Mouse (Mus musculus) heart, adult 2 months (tissue): ENCODE measurements around the gene Smtn. TPM values are rescaled to one million over a fixed set of nuclear protein-coding genes. Genes with fewer than 3 reads are reported as not detected.
A peak's percentile ranks its signal among the peaks of the same experiment; 100 is the strongest.

ENCODE experiments used
- DNase-seq, 2 experiments: peaks; one replicate each; pipeline ENCODE4 v3.0.0; 2021
- H3K27ac ChIP-seq: fragments of 200-600 bp; 2 replicates; pipeline ENCODE4 v1.8.1; 2022
- H3K27me3 ChIP-seq: fragments of 200-500 bp; 2 replicates; pipeline ENCODE4 v1.6.1; 2012; ENCODE audit warnings: mild to moderate bottlenecking, low read length, inconsistent platforms, mixed read lengths; ENCODE audit not compliant: control insufficient read depth, insufficient read depth
- H3K36me3 ChIP-seq: fragments of 200-500 bp; 2 replicates; pipeline ENCODE4 v1.6.1; 2012; ENCODE audit warnings: low read length, inconsistent platforms; ENCODE audit not compliant: control insufficient read depth, insufficient read depth
- H3K4me1 ChIP-seq: fragments of 200-500 bp; 2 replicates; pipeline ENCODE4 v1.6.1; 2011; ENCODE audit warnings: low read length; ENCODE audit not compliant: control insufficient read depth, insufficient read depth
- H3K4me3 ChIP-seq: fragments of 200-600 bp; 2 replicates; pipeline ENCODE4 v1.8.1; 2022
- H3K79me2 ChIP-seq: fragments of 200-500 bp; replicated peaks from 2 replicates; pipeline ENCODE4 v1.6.1; 2012; ENCODE audit warnings: mild to moderate bottlenecking, inconsistent platforms, low read length, moderate library complexity, mixed read lengths; ENCODE audit not compliant: control insufficient read depth, insufficient read depth
- H3K9ac ChIP-seq: fragments of 200-500 bp; 2 replicates; pipeline ENCODE4 v1.6.1; 2012; ENCODE audit warnings: low read depth, mild to moderate bottlenecking, control low read depth, inconsistent platforms, low read length, mixed read lengths
- CTCF ChIP-seq: fragments of 200-600 bp; IDR thresholded peaks from 2 replicates; pipeline ENCODE4 v1.8.1; 2022; ENCODE audit warnings: antibody characterized with exemption, mild to moderate bottlenecking, moderate library complexity
- EP300 ChIP-seq: fragments of 200-500 bp; IDR thresholded peaks from 2 replicates; pipeline ENCODE4 v1.6.1; 2011; ENCODE audit warnings: low read depth, low read length, control low read depth; ENCODE audit not compliant: insufficient read depth
- POLR2A ChIP-seq: fragments of 200-500 bp; IDR thresholded peaks from 2 replicates; pipeline ENCODE4 v1.6.1; 2011; ENCODE audit warnings: mild to moderate bottlenecking, low read depth, low read length, control low read depth; ENCODE audit not compliant: insufficient read depth
- WGBS: fragments of 180-500 bp; shearing (Covaris S2); methylation state at CpG from one replicate; pipeline ENCODE4 v1.1.7; 2018; 5-methylcytosine and 5-hydroxymethylcytosine counted together
- intact Hi-C: fragments of 180-260 bp; cut with DNase I; formaldehyde crosslinking; loops from one replicate; pipeline ENCODE4 v1.15.1; 2025
- polyA plus RNA-seq: library from polyadenylated mRNA; depleted of rRNA; stranded (reverse); fragments of >200 nt; gene quantifications from 2 replicates; pipeline ENCODE4 v1.2.3, GENCODE M21; 2012
- total RNA-seq, 2 experiments: library from RNA; stranded (reverse); gene quantifications; 2 replicates each; pipeline ENCODE4 v1.2.3; 2021

Gene Smtn
- total and polyA plus RNA-seq, 3 experiments, result 137 to 167 (median 154) TPM

DNA sequence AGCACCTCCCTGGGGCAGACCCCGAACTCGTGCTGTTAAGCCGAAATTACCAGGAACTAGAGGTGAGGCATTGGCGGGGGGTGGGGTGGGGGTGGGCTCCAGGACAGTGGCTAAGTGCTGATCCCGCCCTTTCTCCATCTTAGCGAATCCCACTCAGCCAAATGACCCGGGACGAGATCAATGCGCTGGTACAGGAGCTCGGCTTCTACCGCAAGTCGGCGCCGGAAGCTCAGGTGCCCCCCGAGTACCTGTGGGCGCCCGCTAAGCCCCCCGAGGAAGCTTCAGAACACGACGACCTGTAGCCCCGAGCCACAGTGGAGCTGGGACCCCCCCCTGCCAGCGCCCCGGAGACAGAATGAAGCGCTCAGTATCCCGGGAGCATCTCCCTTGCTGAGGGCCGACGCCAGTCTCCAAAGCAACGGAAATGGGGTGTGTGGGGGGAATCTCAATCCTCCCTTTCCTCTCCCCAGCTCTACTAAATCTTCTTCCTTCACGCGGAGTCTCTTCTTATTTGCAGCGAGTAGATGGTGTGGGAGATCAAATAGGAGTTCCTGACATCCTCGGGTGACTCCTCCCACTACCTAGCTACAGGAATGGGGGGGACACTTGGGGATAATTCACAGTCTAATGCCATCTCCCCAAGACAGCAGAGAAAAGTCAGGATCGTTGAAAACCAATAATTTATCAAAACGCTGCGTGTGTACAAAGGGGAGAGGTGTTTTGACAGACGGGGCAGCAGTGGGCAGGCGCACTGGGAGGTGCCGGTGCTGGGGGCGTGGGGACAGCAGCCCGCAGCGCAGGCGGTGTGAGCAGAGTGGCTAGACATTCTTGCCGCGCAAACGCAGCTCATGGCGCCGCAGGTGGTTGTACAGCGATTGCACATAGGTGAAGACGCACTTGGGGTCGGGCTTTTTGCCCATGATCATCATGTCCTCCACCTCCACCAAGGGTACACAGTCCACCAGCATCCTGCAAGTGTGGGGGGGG, 23.3 kb downstream of the Smtn start:
- peak overlapping the region; percentile 25; the same call in 1 of the 2 replicates for H3K9ac ChIP-seq
- H3K4me1 ChIP-seq, result peaks cover 8% of the 10 kb centered on the region
- 6% methylated on average over 50 of the region's 50 CpGs for whole genome bisulfite sequencing
- peak overlapping the region; percentile 16; the same call in 1 of the 2 replicates for H3K4me3 ChIP-seq
- no peaks in the 10 kb centered on the region for H3K27me3 ChIP-seq
- no peak overlapping the region for H3K27ac ChIP-seq
- no peaks in the 10 kb centered on the region; the same call in 1 of the 2 replicates for H3K36me3 ChIP-seq
- intact Hi-C loops, result loop anchor here (5.0 to 10.0 kb wide), 2 partner anchors 130 to 172 kb away; partner anchors contain the start of gene Morc2a
- peak; percentile 83; the same call in 1 of the 2 replicates for TF ChIP-seq EP300
- no peak for TF ChIP-seq CTCF
- TF ChIP-seq POLR2A, result peak; percentile 49
- no peaks in the 10 kb centered on the region for H3K79me2 ChIP-seq
- DNase-seq, result peak in 1 of 2 experiments; percentile 61

DNA sequence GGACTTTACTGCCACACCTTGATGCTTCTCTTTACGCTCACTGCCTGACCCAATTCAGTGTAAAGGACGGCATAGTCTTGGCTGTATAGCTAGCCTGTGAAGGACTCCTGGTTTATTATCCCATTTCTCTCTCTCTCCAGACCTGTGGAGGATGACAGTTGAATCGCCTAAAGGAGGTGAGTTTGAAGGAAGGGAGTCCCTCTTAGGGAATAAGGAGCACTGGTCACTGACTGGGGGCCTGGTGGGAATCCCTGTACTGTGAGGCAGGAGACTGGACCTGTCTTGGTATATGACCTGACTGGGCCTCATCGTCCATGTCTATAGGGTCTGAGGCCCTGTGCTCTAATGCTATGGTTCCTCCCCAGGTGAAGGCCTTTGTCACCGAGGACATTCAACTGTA, 24.3 kb downstream of the Smtn start:
- WGBS, result 72% methylated on average over 5 of the region's 5 CpGs
- intact Hi-C loops, result loop anchor here (5.0 to 10.0 kb wide), 2 partner anchors 131 to 171 kb away; partner anchors contain the start of gene Morc2a
- no peak overlapping the region; the same call in 1 of the 2 replicates for H3K4me3 ChIP-seq

DNA sequence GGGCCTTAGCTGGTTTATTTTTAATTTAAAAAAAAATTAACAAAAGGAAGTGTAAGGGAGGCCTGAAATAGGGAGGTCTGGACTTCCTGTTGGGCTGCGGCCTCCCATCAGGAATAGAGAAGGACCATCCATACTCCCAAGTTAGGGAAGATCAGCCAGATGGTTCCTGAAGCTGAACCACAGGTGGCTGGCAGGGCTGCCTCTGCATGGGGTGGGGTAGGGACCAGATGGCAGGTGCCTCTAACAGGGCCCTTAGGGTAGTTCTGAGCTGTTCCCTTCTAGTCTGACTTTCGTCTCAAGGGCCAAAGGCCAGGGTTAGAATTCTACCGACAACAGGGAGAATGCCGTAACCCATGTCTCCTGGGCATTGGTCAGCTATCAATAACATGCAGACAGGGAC, 24.8 kb downstream of the Smtn start:
- peaks cover 7% of the 10 kb centered on the region for H3K4me1 ChIP-seq
- no peaks in the 10 kb centered on the region for H3K27me3 ChIP-seq
- H3K9ac ChIP-seq, result peak overlapping the region; percentile 31
- DNase-seq, result peak in 1 of 2 experiments; percentile 40
- no peaks in the 10 kb centered on the region for H3K79me2 ChIP-seq
- 54% methylated on average over 4 of the region's 4 CpGs for WGBS
- intact Hi-C loops, result loop anchor here (5.0 to 10.0 kb wide), 2 partner anchors 132 to 171 kb away; partner anchors contain the start of gene Morc2a
- peak overlapping the region; percentile 81 for H3K27ac ChIP-seq
- no peak for TF ChIP-seq POLR2A
- no peak for TF ChIP-seq CTCF
- TF ChIP-seq EP300, result no peak
- peak overlapping the region; percentile 79 for H3K4me3 ChIP-seq
- H3K36me3 ChIP-seq, result no peaks in the 10 kb centered on the region; the same call in 1 of the 2 replicates

More for the DNA sequence above, 24.3 kb downstream of the Smtn start:
- Histone ChIP-seq H3K36me3 (no peaks in the 10 kb centered on the region; the same call in 1 of the 2 replicates), H3K27me3 (no peaks in the 10 kb centered on the region), H3K79me2 (no peaks in the 10 kb centered on the region), H3K4me1 (peaks cover 7% of the 10 kb centered on the region), H3K27ac (peak overlapping the region; percentile 17), H3K9ac (no peak overlapping the region)
- no peak for DNase-seq
- TF ChIP-seq CTCF (no peak), POLR2A (no peak), EP300 (no peak)

DNA sequence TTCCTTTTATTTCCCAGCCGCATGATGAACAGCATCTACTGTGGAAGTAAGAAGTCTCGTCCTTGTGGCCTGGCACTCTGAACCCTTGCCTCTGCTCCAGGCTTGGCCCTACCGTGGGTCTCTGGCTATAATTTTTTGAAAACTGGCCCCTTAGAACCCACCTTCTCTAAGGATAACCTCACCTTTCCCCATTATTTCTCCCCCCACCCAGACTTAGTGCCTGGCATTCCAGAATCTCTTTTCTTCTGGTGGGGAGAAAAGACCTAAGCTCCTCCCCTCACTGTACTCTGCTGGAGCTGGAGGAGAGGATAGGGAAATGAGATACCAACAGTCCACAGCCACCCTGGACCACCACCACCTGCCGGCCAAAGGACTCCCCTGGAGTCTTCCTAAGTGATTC, 25.2 kb downstream of the Smtn start:
- Histone ChIP-seq H3K79me2 (no peaks in the 10 kb centered on the region), H3K9ac (peak overlapping the region; percentile 70), H3K4me3 (peak overlapping the region; percentile 79), H3K27ac (peak overlapping the region; percentile 81), H3K36me3 (no peaks in the 10 kb centered on the region; the same call in 1 of the 2 replicates), H3K27me3 (no peaks in the 10 kb centered on the region), H3K4me1 (peaks cover 7% of the 10 kb centered on the region)
- intact Hi-C loops, result loop anchor here (5.0 to 10.0 kb wide), 2 partner anchors 132 to 170 kb away; partner anchors contain the start of gene Morc2a
- 11% methylated on average over 4 of the region's 4 CpGs for WGBS
- TF ChIP-seq POLR2A (no peak), CTCF (no peak), EP300 (no peak)
- no peak for DNase-seq

DNA sequence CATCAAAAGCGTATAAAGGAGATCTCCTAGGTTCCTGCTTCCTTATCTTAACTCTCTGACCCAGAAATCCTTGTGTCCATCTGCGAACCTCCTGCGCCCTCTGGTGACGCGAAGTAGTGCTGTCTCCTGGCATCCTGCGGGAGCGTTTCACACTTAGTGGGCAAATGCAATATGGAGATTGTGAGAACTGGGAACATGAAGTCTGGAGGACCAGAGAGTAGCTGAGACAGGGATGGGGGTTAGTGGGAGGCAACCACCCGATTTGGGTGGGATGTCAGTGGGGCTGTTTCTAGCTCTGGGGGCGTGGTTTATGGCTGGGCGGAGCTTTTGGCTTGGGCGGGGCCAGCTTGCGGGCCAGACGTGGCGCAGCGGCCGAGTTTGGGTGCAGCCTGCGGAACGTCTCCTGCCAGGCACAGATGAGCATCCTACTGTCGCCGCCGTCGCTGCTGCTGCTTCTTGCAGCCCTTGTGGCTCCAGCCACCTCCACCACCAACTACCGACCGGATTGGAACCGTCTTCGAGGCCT, 25.8 kb downstream of the Smtn start, which contains the start of gene Selenom:
TSS of gene Selenom (plus strand) at position 156 of the 526 bp plus-strand sequence.
- Histone ChIP-seq H3K36me3 (no peaks in the 10 kb centered on the region), H3K4me1 (peaks cover 9% of the 10 kb centered on the region), H3K9ac (peak within 1 kb of the TSS; percentile 70), H3K27ac (peak within 1 kb of the TSS; percentile 81), H3K27me3 (no peaks in the 10 kb centered on the region), H3K4me3 (peak within 1 kb of the TSS; percentile 79), H3K79me2 (no peaks in the 10 kb centered on the region)
- peak; percentile 93 to 98 for DNase-seq
- intact Hi-C loops, result loop anchor here (1.0 to 10.0 kb wide), 4 partner anchors 41 to 170 kb away; partner anchors contain the start of gene Morc2a
- WGBS, result under 1% methylated on average over 26 of the region's 26 CpGs
- peak; percentile 99 for TF ChIP-seq CTCF
- peak; percentile 91 for TF ChIP-seq POLR2A
- peak; percentile 92 for TF ChIP-seq EP300
